Mouse (Mus musculus) MEL (cell line): ENCODE results near the gene Smarcd1.

Source experiments
- CHD2 ChIP-seq: IDR thresholded peaks from 2 replicates; pipeline ENCODE4 v1.6.1; 2011; ENCODE audit warnings: low read length, improper control_type of control experiment
- CTCF ChIP-seq, 3 experiments: IDR thresholded peaks in 2 of 3; conservative IDR thresholded peaks in 1 of 3; 2 replicates each; pipeline ENCODE4 v1.5.1; 2011 to 2012; ENCODE audit warnings: low read length in 3 of 3, low read depth in 2 of 3, mild to moderate bottlenecking in 2 of 3, improper control_type of control experiment in 1 of 3, inconsistent platforms in 1 of 3, mixed read lengths in 1 of 3, moderate library complexity in 1 of 3; ENCODE audit not compliant: control insufficient read depth in 1 of 3, insufficient read depth in 1 of 3, poor library complexity in 1 of 3, severe bottlenecking in 1 of 3
- EP300 ChIP-seq, 2 experiments: IDR thresholded peaks; 2 replicates each; pipeline ENCODE4 v1.6.1; 2011; ENCODE audit warnings: improper control_type of control experiment in 2 of 2, low read length in 2 of 2, low read depth in 1 of 2, mild to moderate bottlenecking in 1 of 2
- MAX ChIP-seq: IDR thresholded peaks from 2 replicates; pipeline ENCODE4 v1.6.1; 2011; ENCODE audit warnings: low read length, improper control_type of control experiment
- MYB ChIP-seq: IDR thresholded peaks from 2 replicates; pipeline ENCODE4 v1.6.1; 2011; ENCODE audit warnings: mild to moderate bottlenecking, low read depth, low read length, improper control_type of control experiment
- NELFE ChIP-seq: IDR thresholded peaks from 2 replicates; pipeline ENCODE4 v1.6.1; 2011; ENCODE audit warnings: low read depth, low read length, improper control_type of control experiment
- POLR2A ChIP-seq, 2 experiments: IDR thresholded peaks; 2 replicates each; pipeline ENCODE4 v1.6.1; 2011 to 2012; ENCODE audit warnings: low read length in 2 of 2, mild to moderate bottlenecking in 2 of 2, control low read depth in 1 of 2, improper control_type of control experiment in 1 of 2, low read depth in 1 of 2, moderate library complexity in 1 of 2; ENCODE audit not compliant: control insufficient read depth in 1 of 2, insufficient read depth in 1 of 2, poor library complexity in 1 of 2
- USF2 ChIP-seq, 2 experiments: IDR thresholded peaks; 2 replicates each; pipeline ENCODE4 v1.6.1; 2011 to 2012; ENCODE audit warnings: improper control_type of control experiment in 2 of 2, low read length in 2 of 2, borderline replicate concordance in 1 of 2, inconsistent platforms in 1 of 2, low read depth in 1 of 2, mild to moderate bottlenecking in 1 of 2; ENCODE audit not compliant: insufficient read depth in 1 of 2
- ZMIZ1 ChIP-seq: IDR thresholded peaks from 2 replicates; pipeline ENCODE4 v1.6.1; 2012; ENCODE audit warnings: low read depth, mild to moderate bottlenecking, inconsistent platforms, low read length, improper control_type of control experiment, moderate library complexity
- ZNF384 ChIP-seq: IDR thresholded peaks from 2 replicates; pipeline ENCODE4 v1.6.1; 2012; ENCODE audit warnings: low read depth, mild to moderate bottlenecking, inconsistent platforms, low read length, improper control_type of control experiment

- no peak for TF ChIP-seq MYB
- no peak for TF ChIP-seq CTCF (IDR thresholded peaks at IDR 0.05 in 2 of 3, conservative IDR thresholded peaks at IDR 0.05 in 1 of 3; ENCODE audit: control insufficient read depth in 1 of 3, insufficient read depth in 1 of 3, low read depth in 2 of 3, low read length in 3 of 3, poor library complexity in 1 of 3, severe bottlenecking in 1 of 3)
- TF ChIP-seq MAX, result no peak
- no peak for TF ChIP-seq POLR2A (IDR thresholded peaks at IDR 0.05; ENCODE audit: control insufficient read depth in 1 of 2, insufficient read depth in 1 of 2, low read depth in 1 of 2, low read length in 2 of 2, poor library complexity in 1 of 2)
- no peak for TF ChIP-seq NELFE
- no peak for TF ChIP-seq USF2 (IDR thresholded peaks at IDR 0.05; ENCODE audit: borderline replicate concordance in 1 of 2, insufficient read depth in 1 of 2, low read depth in 1 of 2, low read length in 2 of 2)
- no peak for TF ChIP-seq CHD2
- TF ChIP-seq ZNF384, result no peak
- TF ChIP-seq ZMIZ1, result no peak
- TF ChIP-seq EP300 (IDR thresholded peaks at IDR 0.05; ENCODE audit: low read depth in 1 of 2, low read length in 2 of 2), result no peak
Measured at GRCm38 (mm10) chr15:99677089-99677488, 24.8 kb upstream of the Smarcd1 start.
